Mouse (Mus musculus) heart, embryonic 16.5 days (tissue): ENCODE results near the gene Gja5. TPM values are rescaled to one million over a fixed set of nuclear protein-coding genes. Genes with fewer than 3 reads are reported as not detected.

Experiments
- ATAC-seq: fragments of 200-750 bp; cut with Nextera tagmentation; replicated peaks from 2 replicates; pipeline ENCODE4 v1.8.0; 2017; ENCODE audit warnings: moderate number of reproducible peaks; ENCODE audit not compliant: insufficient read depth, low FRiP score; ENCODE audit errors: extremely low read depth
- H3K27ac ChIP-seq: fragments of 300-500 bp; sonication (generic); 2 replicates; pipeline ENCODE4 v1.5.1; 2014; ENCODE audit warnings: mild to moderate bottlenecking, low read length, control low read depth, moderate library complexity
- H3K27me3 ChIP-seq: fragments of 300-500 bp; sonication (generic); 2 replicates; pipeline ENCODE4 v1.6.1; 2014; ENCODE audit warnings: low read length, mixed read lengths; ENCODE audit not compliant: control insufficient read depth, insufficient read depth
- H3K36me3 ChIP-seq: fragments of 300-500 bp; sonication (generic); 2 replicates; pipeline ENCODE4 v1.6.1; 2014; ENCODE audit not compliant: control insufficient read depth, insufficient read depth
- H3K4me1 ChIP-seq: fragments of 300-500 bp; sonication (generic); 2 replicates; pipeline ENCODE4 v1.6.1; 2014; ENCODE audit warnings: low read length, mixed read lengths; ENCODE audit not compliant: control insufficient read depth, insufficient read depth
- H3K4me2 ChIP-seq: fragments of 300-500 bp; sonication (generic); 2 replicates; pipeline ENCODE4 v1.6.1; 2014; ENCODE audit warnings: low read depth, mild to moderate bottlenecking, control low read depth, low read length
- H3K4me3 ChIP-seq: fragments of 300-500 bp; sonication (generic); 2 replicates; pipeline ENCODE4 v1.5.1; 2014; ENCODE audit warnings: mild to moderate bottlenecking, control low read depth, low read length
- H3K9ac ChIP-seq: fragments of 300-500 bp; sonication (generic); 2 replicates; pipeline ENCODE4 v1.6.1; 2014; ENCODE audit warnings: low read length, control low read depth
- H3K9me3 ChIP-seq: fragments of 300-500 bp; sonication (generic); replicated peaks from 2 replicates; pipeline ENCODE4 v1.6.1; 2016; ENCODE audit warnings: low read length; ENCODE audit not compliant: control insufficient read depth
- WGBS: fragments of 180-500 bp; shearing (Covaris S2); extraction: QIAGEN DNeasy Blood & Tissue Kit; methylation state at CpG from one replicate; pipeline ENCODE4 v1.1.7; 2014; 5-methylcytosine and 5-hydroxymethylcytosine counted together
- polyA plus RNA-seq: library from polyadenylated mRNA; unstranded; fragments of >200 nt; fragmentation: Nextera tagmentation; extraction: Ambion mirVana; gene quantifications from 2 replicates; pipeline ENCODE4 v1.2.1, GENCODE M21; 2015

The Gja5 gene
- polyA plus RNA-seq, 1 experiment from 2014 or later, result 99.3 TPM

DNA sequence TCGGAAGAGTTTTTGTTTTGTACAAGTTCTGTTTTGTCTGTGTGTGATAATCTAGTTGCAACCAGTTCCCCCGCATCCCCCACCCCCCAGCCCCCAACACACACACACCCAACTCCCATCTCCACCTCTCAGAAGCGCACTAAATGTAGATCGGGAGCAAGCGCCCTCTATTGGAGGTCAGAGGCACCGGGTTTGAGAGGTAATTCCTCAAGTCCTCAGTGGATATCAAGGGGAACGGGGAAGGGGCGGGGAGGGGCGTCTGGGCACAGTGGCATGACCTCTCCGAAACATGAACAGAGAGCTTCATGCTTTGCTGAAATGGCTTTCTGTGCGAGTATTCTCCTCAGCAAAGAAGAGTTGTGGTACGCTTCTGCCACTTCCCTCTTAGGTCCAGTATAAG lies 213.8 kb downstream of the Gja5 start:
- Histone ChIP-seq H3K9me3 (peaks cover 7% of the 10 kb centered on the region; the same call in 1 of the 2 replicates), H3K4me3 (no peak overlapping the region), H3K36me3 (no peaks in the 10 kb centered on the region), H3K9ac (no peak overlapping the region), H3K4me2 (no peak overlapping the region), H3K4me1 (no peaks in the 10 kb centered on the region), H3K27ac (no peak overlapping the region), H3K27me3 (no peaks in the 10 kb centered on the region)
- 57% methylated on average over 12 of the region's 12 CpGs for WGBS
- no peak for ATAC-seq

- no peaks in the 10 kb centered on the region for H3K27me3 ChIP-seq
- peak overlapping the region; percentile 12; the same call in 1 of the 2 replicates for H3K27ac ChIP-seq
- peaks cover 2% of the 10 kb centered on the region; the same call in 1 of the 2 replicates for H3K4me1 ChIP-seq
- H3K36me3 ChIP-seq, result no peaks in the 10 kb centered on the region
- H3K9ac ChIP-seq, result no peak overlapping the region
- no peak overlapping the region for H3K4me3 ChIP-seq
- WGBS, result 19% methylated on average over 7 of the region's 7 CpGs
- peak; percentile 91 for ATAC-seq
- peak overlapping the region; percentile 40; the same call in 1 of the 2 replicates for H3K4me2 ChIP-seq
- H3K9me3 ChIP-seq, result peaks cover 5% of the 10 kb centered on the region; the same call in 1 of the 2 replicates
Observed at GRCm38 (mm10) chr3:97124193-97124592, 219.7 kb downstream of the Gja5 start.

Other genes with a start within 250 kb of the Gja5 start
- 0.45 and 0.60 TPM in 2 replicates for gene Ankrd35, start 234.6 kb upstream of the Gja5 start, polyA plus RNA-seq
- 33.6 and 37.5 TPM in 2 replicates for gene Pias3, start 208.3 kb upstream of the Gja5 start, polyA plus RNA-seq
- 6.2 and 8.8 TPM in 2 replicates for gene Nudt17, start 196.1 kb upstream of the Gja5 start, polyA plus RNA-seq
- 28.1 and 31.0 TPM in 2 replicates for gene Polr3c, start 177.1 kb upstream of the Gja5 start, polyA plus RNA-seq
- 36.9 and 39.7 TPM in 2 replicates for gene Rnf115, start 177.0 kb upstream of the Gja5 start, polyA plus RNA-seq
- 0.98 TPM in 1 of 2 replicates, not detected in the other for gene Pdzk1, start 75.4 kb upstream of the Gja5 start, polyA plus RNA-seq
- 2.3 and 5.5 TPM in 2 replicates for gene Cd160, start 75.3 kb upstream of the Gja5 start, polyA plus RNA-seq
- gene Gpr89, start 653 bp downstream of the Gja5 start, polyA plus RNA-seq, result 26.1 and 28.4 TPM in 2 replicates
- 0.02 TPM in 1 of 2 replicates, not detected in the other for gene Gja8, start 21.3 kb downstream of the Gja5 start, polyA plus RNA-seq